Mouse (Mus musculus) right cerebral cortex, adult 2 months (tissue): ENCODE measurements around the gene Aig1.
A peak's percentile ranks its signal among the peaks of the same experiment; 100 is the strongest.

ENCODE experiments used
- DNase-seq, 2 experiments: peaks; one replicate each; pipeline ENCODE4 v3.0.0; 2021 to 2022; ENCODE audit warnings: low spot score in 2 of 2

The Aig1 gene

GRCm38 (mm10) chr10:13776014-13776413, 92.8 kb downstream of the Aig1 start:
- DNase-seq, result peak; percentile 28 to 33

GRCm38 (mm10) chr10:13775411-13775810, 93.4 kb downstream of the Aig1 start:
- DNase-seq, result no peak

GRCm38 (mm10) chr10:13774910-13775309, 93.9 kb downstream of the Aig1 start:
- DNase-seq, result no peak

GRCm38 (mm10) chr10:13770720-13771119, 98.1 kb downstream of the Aig1 start:
- DNase-seq, result no peak

GRCm38 (mm10) chr10:13769789-13770188, 99.0 kb downstream of the Aig1 start:
- DNase-seq, result no peak

- DNase-seq, result no peak
Observed at GRCm38 (mm10) chr10:13768866-13769265, 99.9 kb downstream of the Aig1 start.

GRCm38 (mm10) chr10:13767076-13767475, 101.7 kb downstream of the Aig1 start:
- DNase-seq, result no peak

GRCm38 (mm10) chr10:13763151-13763550, 105.6 kb downstream of the Aig1 start:
- no peak for DNase-seq

GRCm38 (mm10) chr10:13754712-13755111, 114.1 kb downstream of the Aig1 start:
- no peak for DNase-seq

- no peak for DNase-seq
Observed at GRCm38 (mm10) chr10:13753777-13754176, 115.0 kb downstream of the Aig1 start.

GRCm38 (mm10) chr10:13739494-13740140, 129.2 kb downstream of the Aig1 start:
- DNase-seq, result peak; percentile 15 to 25

GRCm38 (mm10) chr10:13730039-13730748, 138.6 kb downstream of the Aig1 start:
- no peak for DNase-seq

- DNase-seq, result peak; percentile 76
Observed at GRCm38 (mm10) chr10:13727676-13728075, 141.1 kb downstream of the Aig1 start.

- no peak for DNase-seq
Observed at GRCm38 (mm10) chr10:13726206-13726605, 142.6 kb downstream of the Aig1 start.

GRCm38 (mm10) chr10:13725276-13725675, 143.5 kb downstream of the Aig1 start:
- no peak for DNase-seq

- DNase-seq, result no peak
Observed at GRCm38 (mm10) chr10:13716132-13716531, 152.6 kb downstream of the Aig1 start.

GRCm38 (mm10) chr10:13715584-13715983, 153.2 kb downstream of the Aig1 start:
- DNase-seq, result no peak

- DNase-seq, result no peak
Observed at GRCm38 (mm10) chr10:13714920-13715293, 153.9 kb downstream of the Aig1 start.

- DNase-seq, result no peak
Observed at GRCm38 (mm10) chr10:13714199-13714919, 154.4 kb downstream of the Aig1 start.

- no peak for DNase-seq
Observed at GRCm38 (mm10) chr10:13713711-13714110, 155.1 kb downstream of the Aig1 start.

GRCm38 (mm10) chr10:13713116-13713515, 155.7 kb downstream of the Aig1 start:
- no peak for DNase-seq

- no peak for DNase-seq
Observed at GRCm38 (mm10) chr10:13711281-13711829, 157.4 kb downstream of the Aig1 start.
